8 mouse cellular contexts compared by ENCODE assay signal in the genomic region with DNA sequence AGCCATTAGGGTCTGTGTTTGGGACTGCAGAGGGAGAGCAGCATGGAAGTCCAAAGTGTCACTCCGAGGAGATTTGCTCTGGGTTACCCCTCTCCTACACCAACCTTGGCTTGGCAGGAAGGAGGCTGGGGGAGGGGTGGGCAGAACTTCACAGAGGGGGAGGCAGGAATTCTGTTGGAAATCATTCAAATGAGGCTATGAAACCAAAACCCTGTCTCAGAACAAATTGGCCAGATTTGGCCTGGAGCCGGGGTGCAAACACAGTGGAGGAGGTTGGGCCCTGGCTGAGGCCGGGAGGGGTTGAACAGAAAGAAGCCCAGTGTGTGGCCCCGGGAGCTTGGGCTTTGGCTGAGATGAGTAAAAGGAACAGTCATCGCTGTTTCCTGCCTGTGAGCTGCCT. TPM values are rescaled to one million over a fixed set of nuclear protein-coding genes. Genes with fewer than 3 reads are reported as not detected.
DNase-seq lines count a peak whose midpoint lies in the region; ATAC-seq lines count a peak whose summit lies in the region.

No protein-coding gene starts in this region.

- no peaks in the 10 kb centered on the region; the same call in 1 of the 2 replicates for H3K27me3 ChIP-seq in limb, embryonic 11.5 days (ENCODE audit: control insufficient read depth, insufficient read depth, low read length)

- intact Hi-C loops in heart, postnatal 36 days (cut with DNase I), result no loop called here

- H3K4me1 ChIP-seq in limb, embryonic 11.5 days (ENCODE audit: control insufficient read depth, insufficient read depth, low read length), result peaks cover 52% of the 10 kb centered on the region

- WGBS in limb, embryonic 11.5 days, result 11% methylated on average over 5 of the region's 5 CpGs

- no peaks in the 10 kb centered on the region for H3K9me3 ChIP-seq in limb, embryonic 11.5 days (ENCODE audit: control insufficient read depth, low read length)

- H3K4me3 ChIP-seq in limb, embryonic 11.5 days (ENCODE audit: low read depth, low read length), result no peak overlapping the region

- DNase-seq in heart, adult 11 months, result peak; percentile 92
- DNase-seq in heart, postnatal 36 days, result no peak
- DNase-seq in right cerebral cortex, adult 18-20 months, result peak; percentile 25
- DNase-seq in right cerebral cortex, postnatal 36 days (ENCODE audit: low spot score in 2 of 2), result no peak
- DNase-seq in limb, embryonic 11.5 days (ENCODE audit: low spot score), result no peak
- DNase-seq in right cerebral cortex, postnatal 25 days, result peak; percentile 19
- DNase-seq in adrenal gland, postnatal 36 days, result no peak

- H3K9ac ChIP-seq in limb, embryonic 11.5 days (ENCODE audit: low read length), result no peak overlapping the region

- no peaks in the 10 kb centered on the region for H3K36me3 ChIP-seq in limb, embryonic 11.5 days (ENCODE audit: control insufficient read depth, insufficient read depth, low read length)

- ATAC-seq in limb, embryonic 11.5 days (ENCODE audit: insufficient number of reproducible peaks, low FRiP score, low TSS enrichment, low read depth), result no peak
- no peak for ATAC-seq in megakaryocyte, adult 5-6 weeks (ENCODE audit: poor library complexity, severe bottlenecking)

- no peak overlapping the region for H3K4me2 ChIP-seq in limb, embryonic 11.5 days (ENCODE audit: low read depth, severe bottlenecking)

- H3K27ac ChIP-seq in limb, embryonic 11.5 days (replicated peaks; ENCODE audit: low read depth, low read length), result peak overlapping the region; percentile 42; the same call in 1 of the 2 replicates

RNA-seq across cellular contexts. Expression of a gene that starts 34.2 kb away (rescaled TPM):
- 1 to 10 TPM; 5.7 to 7.5 TPM for total RNA-seq in heart, postnatal 36 days (2021)
- 33.1 and 35.7 TPM in 2 replicates for polyA plus RNA-seq in limb, embryonic 11.5 days (2014; fragmentation: Nextera tagmentation; extraction: Ambion mirVana)
- total RNA-seq in megakaryocyte, adult 5-6 weeks (2015), result not detected in 2 replicates
- total RNA-seq in megakaryocyte, adult 5-6 weeks (2017), result 0.16 TPM in 1 of 2 replicates, not detected in the other
- 1 to 10 TPM; 1.2 to 1.3 TPM for total RNA-seq in adrenal gland, postnatal 36 days (2021)

Comparison
In these comparisons a context has a peak if more than half of its experiments do, and no peak if none do; other contexts are left out.
1. DNase-seq: peak in heart, adult 11 months (single experiment), right cerebral cortex, adult 18-20 months (single experiment) and right cerebral cortex, postnatal 25 days (single experiment); none in heart, postnatal 36 days (0 of 2), right cerebral cortex, postnatal 36 days (0 of 2), limb, embryonic 11.5 days (single experiment) and adrenal gland, postnatal 36 days (0 of 2).